Mouse (Mus musculus) hindbrain, embryonic 16.5 days (tissue): ENCODE results near the gene Tex48. TPM values are rescaled to one million over a fixed set of nuclear protein-coding genes. Genes with fewer than 3 reads are reported as not detected.

Source experiments
- ATAC-seq: fragments of 200-750 bp; cut with Nextera tagmentation; 2 replicates; pipeline ENCODE4 v1.8.0; 2017; ENCODE audit warnings: moderate TSS enrichment, moderate library complexity
- H3K27ac ChIP-seq: fragments of 300-500 bp; sonication (generic); 2 replicates; pipeline ENCODE4 v1.5.1; 2014; ENCODE audit warnings: low read depth, mild to moderate bottlenecking, control low read depth, low read length, moderate library complexity
- H3K27me3 ChIP-seq: fragments of 300-500 bp; sonication (generic); replicated peaks from 2 replicates; pipeline ENCODE4 v1.6.1; 2014; ENCODE audit warnings: low read length; ENCODE audit not compliant: control insufficient read depth, insufficient read depth
- H3K36me3 ChIP-seq: fragments of 300-500 bp; sonication (generic); 2 replicates; pipeline ENCODE4 v1.6.1; 2014; ENCODE audit warnings: mild to moderate bottlenecking, low read length, moderate library complexity, mixed read lengths; ENCODE audit not compliant: control insufficient read depth, insufficient read depth
- H3K4me1 ChIP-seq: fragments of 300-500 bp; sonication (generic); 2 replicates; pipeline ENCODE4 v1.6.1; 2014; ENCODE audit warnings: low read depth, low read length; ENCODE audit not compliant: control insufficient read depth, insufficient read depth
- H3K4me2 ChIP-seq: fragments of 300-500 bp; sonication (generic); 2 replicates; pipeline ENCODE4 v1.6.1; 2014; ENCODE audit warnings: mild to moderate bottlenecking, low read length, control low read depth, moderate library complexity
- H3K4me3 ChIP-seq: fragments of 300-500 bp; sonication (generic); 2 replicates; pipeline ENCODE4 v1.5.1; 2014; ENCODE audit warnings: mild to moderate bottlenecking, low read length, control low read depth, moderate library complexity
- H3K9ac ChIP-seq: fragments of 300-500 bp; sonication (generic); 2 replicates; pipeline ENCODE4 v1.6.1; 2014; ENCODE audit warnings: low read depth, mild to moderate bottlenecking, control low read depth, low read length, moderate library complexity
- H3K9me3 ChIP-seq: fragments of 300-500 bp; sonication (generic); 2 replicates; pipeline ENCODE4 v1.6.1; 2014; ENCODE audit warnings: mild to moderate bottlenecking, low read length, moderate library complexity; ENCODE audit not compliant: control insufficient read depth
- WGBS: fragments of 180-500 bp; shearing (Covaris S2); extraction: QIAGEN DNeasy Blood & Tissue Kit; methylation state at CpG from one replicate; pipeline ENCODE4 v1.1.7; 2014; 5-methylcytosine and 5-hydroxymethylcytosine counted together
- polyA plus RNA-seq: library from polyadenylated mRNA; unstranded; fragments of >200 nt; fragmentation: Nextera tagmentation; extraction: Ambion mirVana; gene quantifications from 2 replicates; pipeline ENCODE4 v1.2.1, GENCODE M21; 2015

Gene Tex48
- polyA plus RNA-seq, 1 experiment from 2014 or later, result not detected

- Histone ChIP-seq H3K9me3 (no peaks in the 10 kb centered on the region), H3K36me3 (no peaks in the 10 kb centered on the region), H3K4me3 (no peak overlapping the region), H3K4me2 (no peak overlapping the region), H3K27ac (no peak overlapping the region), H3K27me3 (no peaks in the 10 kb centered on the region), H3K4me1 (no peaks in the 10 kb centered on the region), H3K9ac (no peak overlapping the region)
- 92% methylated on average over 3 of the region's 3 CpGs for WGBS
- ATAC-seq, result no peak
Observed at GRCm38 (mm10) chr4:63605545-63605944, 16.7 kb downstream of the Tex48 start.

DNA sequence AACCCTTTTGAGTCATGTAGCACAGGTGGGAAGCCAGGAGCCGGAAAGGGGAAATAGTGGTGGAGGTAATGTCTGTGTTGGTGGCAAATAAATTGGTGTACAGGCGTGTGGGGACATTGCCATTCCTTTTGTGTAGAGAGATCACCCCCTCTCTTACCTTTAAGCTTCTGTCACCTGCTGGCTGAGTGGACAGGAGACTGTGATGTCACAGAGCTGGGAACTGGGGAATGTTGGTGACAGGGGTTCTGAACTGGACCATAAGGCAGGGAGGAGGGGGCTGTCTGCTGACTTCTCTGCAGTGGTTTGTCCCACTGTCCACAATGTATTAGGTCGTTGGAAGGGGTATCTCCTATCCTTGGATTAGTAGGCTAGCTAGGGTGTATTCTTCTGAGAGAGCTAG is 17.3 kb downstream of the Tex48 start, which contains the start of gene Gm11213:
Gene Gm11213 (minus strand): TSS at position 317 of the 400 bp plus-strand sequence.
- no peaks in the 10 kb centered on the region for H3K36me3 ChIP-seq
- no peak within 1 kb of the TSS for H3K4me2 ChIP-seq
- no peak for ATAC-seq
- H3K27me3 ChIP-seq, result no peaks in the 10 kb centered on the region
- no peaks in the 10 kb centered on the region for H3K9me3 ChIP-seq
- no peak within 1 kb of the TSS for H3K9ac ChIP-seq
- 85% methylated on average over 3 of the region's 3 CpGs for WGBS
- no peak within 1 kb of the TSS for H3K27ac ChIP-seq
- H3K4me1 ChIP-seq, result no peaks in the 10 kb centered on the region
- H3K4me3 ChIP-seq, result no peak within 1 kb of the TSS

- no peak for ATAC-seq
- H3K4me2 ChIP-seq, result no peak overlapping the region
- no peaks in the 10 kb centered on the region for H3K9me3 ChIP-seq
- H3K36me3 ChIP-seq, result no peaks in the 10 kb centered on the region
- no peaks in the 10 kb centered on the region for H3K27me3 ChIP-seq
- no peaks in the 10 kb centered on the region for H3K4me1 ChIP-seq
- H3K4me3 ChIP-seq, result no peak overlapping the region
- H3K9ac ChIP-seq, result no peak overlapping the region
- H3K27ac ChIP-seq, result no peak overlapping the region
Observed at GRCm38 (mm10) chr4:63601263-63601662, 21.0 kb downstream of the Tex48 start.

GRCm38 (mm10) chr4:63600786-63601185 is 21.4 kb downstream of the Tex48 start:
- H3K4me3 ChIP-seq, result no peak overlapping the region

DNA sequence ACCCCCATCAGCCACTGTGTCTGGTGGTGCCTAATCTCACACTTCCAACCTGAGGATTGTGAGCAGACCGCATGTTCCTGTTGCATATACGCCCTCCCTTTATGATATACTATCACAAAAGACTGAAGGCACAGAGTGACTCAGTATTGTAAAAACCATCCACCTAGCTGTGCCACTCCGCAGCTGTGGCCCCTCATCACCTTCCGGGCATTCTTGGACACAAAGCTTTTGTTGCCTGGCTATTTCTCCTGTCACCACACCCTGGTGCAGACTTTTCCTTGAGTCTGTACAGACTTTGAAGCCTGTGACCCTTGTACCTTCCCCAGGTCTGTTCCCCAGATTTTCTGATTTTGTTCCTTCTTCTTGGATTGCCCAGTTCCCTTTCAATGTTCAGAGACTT is 26.2 kb downstream of the Tex48 start:
- Histone ChIP-seq H3K27me3 (no peaks in the 10 kb centered on the region), H3K4me3 (no peak overlapping the region), H3K9me3 (no peaks in the 10 kb centered on the region), H3K4me2 (no peak overlapping the region), H3K27ac (no peak overlapping the region), H3K9ac (no peak overlapping the region), H3K4me1 (no peaks in the 10 kb centered on the region), H3K36me3 (no peaks in the 10 kb centered on the region)
- no peak for ATAC-seq
- 97% methylated on average over 4 of the region's 4 CpGs for WGBS

More at GRCm38 (mm10) chr4:63600786-63601185, 21.4 kb downstream of the Tex48 start:
- H3K36me3 ChIP-seq, result no peaks in the 10 kb centered on the region
- no peaks in the 10 kb centered on the region for H3K4me1 ChIP-seq
- no peaks in the 10 kb centered on the region for H3K9me3 ChIP-seq
- no peaks in the 10 kb centered on the region for H3K27me3 ChIP-seq
- no peak overlapping the region for H3K9ac ChIP-seq
- ATAC-seq, result no peak
- WGBS, result 72% methylated on average over 6 of the region's 6 CpGs
- no peak overlapping the region for H3K27ac ChIP-seq
- H3K4me2 ChIP-seq, result no peak overlapping the region

GRCm38 (mm10) chr4:63595259-63595658 is 27.0 kb downstream of the Tex48 start:
- Histone ChIP-seq H3K36me3 (no peaks in the 10 kb centered on the region), H3K4me2 (no peak overlapping the region), H3K9me3 (no peaks in the 10 kb centered on the region), H3K27me3 (no peaks in the 10 kb centered on the region), H3K4me1 (no peaks in the 10 kb centered on the region), H3K27ac (no peak overlapping the region), H3K4me3 (no peak overlapping the region), H3K9ac (no peak overlapping the region)
- no peak for ATAC-seq
- 85% methylated on average over 10 of the region's 10 CpGs for WGBS

DNA sequence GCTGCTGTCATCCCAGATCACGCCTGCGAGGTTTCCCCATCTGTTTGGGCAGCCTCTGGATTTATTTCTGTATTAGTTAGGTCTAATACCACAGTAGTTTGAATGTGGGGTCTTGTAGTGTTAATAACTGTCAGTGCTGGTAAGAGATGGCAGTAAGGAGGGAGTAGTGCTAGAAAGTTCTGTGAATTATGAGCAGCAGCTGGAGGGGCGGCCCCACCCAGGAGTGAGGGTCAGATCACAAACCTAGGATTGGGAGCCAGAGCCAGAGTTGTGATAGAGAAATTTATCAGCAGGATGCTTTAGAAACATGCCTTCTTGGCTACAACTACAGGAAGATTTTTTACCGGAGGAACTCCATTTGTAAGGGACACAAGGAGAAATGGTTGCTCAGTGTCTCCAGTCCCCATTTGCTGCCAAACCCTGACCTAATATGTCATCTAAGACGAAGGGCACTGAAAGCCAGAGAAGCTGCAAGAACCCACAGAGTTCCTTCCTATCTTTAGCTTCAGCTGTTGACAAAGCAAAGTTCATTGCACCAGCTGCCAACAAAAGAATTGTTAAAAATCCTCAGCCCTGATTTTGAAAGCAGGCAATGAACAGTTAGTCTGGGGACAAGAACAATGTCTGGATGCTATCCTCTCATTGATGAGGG is 27.6 kb downstream of the Tex48 start:
- Histone ChIP-seq H3K27ac (no peak overlapping the region), H3K9ac (no peak overlapping the region), H3K9me3 (no peaks in the 10 kb centered on the region), H3K27me3 (no peaks in the 10 kb centered on the region), H3K36me3 (no peaks in the 10 kb centered on the region), H3K4me3 (no peak overlapping the region), H3K4me1 (no peaks in the 10 kb centered on the region), H3K4me2 (no peak overlapping the region)
- 76% methylated on average over 5 of the region's 5 CpGs for WGBS
- no peak for ATAC-seq

DNA sequence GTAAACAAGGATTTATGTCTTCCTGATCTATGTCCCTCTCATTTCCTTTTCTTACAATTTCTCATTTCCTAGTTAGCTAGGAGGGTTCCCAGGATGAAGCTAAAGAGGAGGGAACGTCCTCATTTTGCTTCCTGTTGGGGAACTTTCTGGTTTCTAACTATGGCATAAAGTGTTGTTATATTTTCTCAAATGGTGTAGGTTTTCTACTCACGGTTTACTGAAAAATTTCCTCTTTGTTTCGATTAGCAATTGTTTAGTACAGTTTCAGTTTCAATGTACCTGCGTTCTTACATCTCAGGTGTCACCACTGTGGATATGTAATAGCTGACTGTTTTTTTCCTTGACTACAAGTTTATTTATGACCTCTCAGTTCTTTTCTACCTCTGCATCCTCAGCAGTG is 31.7 kb downstream of the Tex48 start:
- no peak overlapping the region for H3K27ac ChIP-seq
- no peaks in the 10 kb centered on the region for H3K36me3 ChIP-seq
- H3K4me3 ChIP-seq, result no peak overlapping the region
- H3K27me3 ChIP-seq, result no peaks in the 10 kb centered on the region
- H3K4me2 ChIP-seq, result no peak overlapping the region
- 86% methylated on average over 4 of the region's 4 CpGs for WGBS
- no peaks in the 10 kb centered on the region for H3K4me1 ChIP-seq
- no peak for ATAC-seq
- H3K9ac ChIP-seq, result no peak overlapping the region
- H3K9me3 ChIP-seq, result no peaks in the 10 kb centered on the region

DNA sequence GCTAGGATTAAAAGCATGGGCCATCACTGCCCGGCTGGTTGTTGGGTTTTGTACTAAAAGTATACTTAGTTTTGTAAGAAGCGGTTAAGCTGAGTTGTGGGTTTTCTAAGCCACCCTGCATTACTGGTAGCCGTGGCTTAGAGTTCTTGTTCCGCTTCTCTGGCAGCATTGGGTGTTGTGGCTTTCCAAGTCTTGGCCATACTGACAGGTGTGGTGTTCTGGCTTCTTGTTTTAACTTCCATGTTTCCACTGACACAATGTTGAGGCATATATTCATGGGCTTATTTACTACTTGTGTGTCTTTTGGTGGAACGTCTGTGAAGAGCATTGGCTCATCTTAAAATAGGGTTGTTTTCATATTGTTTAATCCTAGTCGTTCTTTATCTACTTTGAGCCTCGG is 32.2 kb downstream of the Tex48 start:
- no peak for ATAC-seq
- H3K4me3 ChIP-seq, result no peak overlapping the region
- H3K9ac ChIP-seq, result no peak overlapping the region
- no peaks in the 10 kb centered on the region for H3K27me3 ChIP-seq
- no peaks in the 10 kb centered on the region for H3K9me3 ChIP-seq
- 90% methylated on average over 7 of the region's 7 CpGs for WGBS
- no peaks in the 10 kb centered on the region for H3K36me3 ChIP-seq
- no peak overlapping the region for H3K27ac ChIP-seq
- H3K4me2 ChIP-seq, result no peak overlapping the region
- no peaks in the 10 kb centered on the region for H3K4me1 ChIP-seq

GRCm38 (mm10) chr4:63586240-63586639 is 36.0 kb downstream of the Tex48 start:
- Histone ChIP-seq H3K4me2 (no peak overlapping the region), H3K4me1 (no peaks in the 10 kb centered on the region), H3K4me3 (no peak overlapping the region), H3K9me3 (no peaks in the 10 kb centered on the region), H3K9ac (no peak overlapping the region), H3K27me3 (no peaks in the 10 kb centered on the region), H3K27ac (no peak overlapping the region), H3K36me3 (no peaks in the 10 kb centered on the region)
- 80% methylated on average over 2 of the region's 2 CpGs for WGBS
- no peak for ATAC-seq
